Mouse (Mus musculus) embryonic stem cell, embryonic (primary cell): ENCODE results near the gene Tuba1c.

Source experiments
- CTCF ChIA-PET, 4 experiments: fragments of 300-600 bp in 2 of 4; fragments of 350-600 bp in 2 of 4; sonication (Branson Sonifier 250); formaldehyde crosslinking; loops; one replicate each; lab custom pipeline; 2022; ENCODE audit warnings: inconsistent platforms in 2 of 4; lab: Charles Lee
- POLR2A ChIA-PET, 4 experiments: fragments of 300-600 bp in 2 of 4; fragments of 350-600 bp in 2 of 4; sonication (Branson Sonifier 250); formaldehyde crosslinking; loops; one replicate each; lab custom pipeline; 2022; ENCODE audit warnings: antibody characterized with exemption in 4 of 4, inconsistent platforms in 1 of 4; lab: Charles Lee

Tuba1c gene

GRCm38 (mm10) chr15:99045734-99046133 is 16.0 kb downstream of the Tuba1c start:
- ChIA-PET POLR2A (interaction anchor here (0.6 to 10.1 kb wide), 12 partner anchors 10 to 381 kb away, joined by 3 to 226 read pairs (median 4); partner anchors contain the start of genes Tuba1c (in 2 of the 4) and Tuba1b (in 1 of the 4)), CTCF (interaction anchor here in 3 of 4 experiments (0.6 to 1.9 kb wide), 7 partner anchors 10 to 420 kb away, joined by 3 to 9 read pairs (median 6); partner anchors contain the start of gene Prph (in 1 of the 3))

GRCm38 (mm10) chr15:99049473-99050253 is 20.0 kb downstream of the Tuba1c start:
- POLR2A ChIA-PET = interaction anchor here in 3 of 4 experiments (0.6 to 3.9 kb wide), 27 partner anchors 9 to 629 kb away, joined by 3 to 31 read pairs (median 4); partner anchors contain the start of genes Tuba1c (in 3 of the 3), Troap (in 2 of the 3) and C1ql4 (in 1 of the 3)
- CTCF ChIA-PET = interaction anchor here (0.5 to 4.5 kb wide), 84 partner anchors 7 to 1743 kb away, joined by 3 to 70 read pairs (median 4); partner anchors contain the start of genes Troap (in 3 of the 4), C1ql4 (in 2 of the 4), Dnajc22 (in 2 of the 4) and Tuba1c (in 2 of the 4)

GRCm38 (mm10) chr15:99053373-99053772 is 23.7 kb downstream of the Tuba1c start:
- POLR2A ChIA-PET = interaction anchor here (0.5 to 6.0 kb wide), 24 partner anchors 9 to 389 kb away, joined by 3 to 48 read pairs (median 5); partner anchors contain the start of genes Tuba1c (in 2 of the 4), Dnajc22 (in 1 of the 4) and Troap (in 1 of the 4)

GRCm38 (mm10) chr15:99055040-99055439 is 25.3 kb downstream of the Tuba1c start, which contains the start of gene Prph:
TSS of gene Prph (plus strand) at chr15:99055174.
- CTCF ChIA-PET = interaction anchor here (0.5 to 3.8 kb wide), 36 partner anchors 9 to 362 kb away, joined by 3 to 24 read pairs (median 6); partner anchors contain the start of genes C1ql4 (in 2 of the 4), Dnajc22 (in 2 of the 4), Troap (in 2 of the 4) and Tuba1c (in 1 of the 4)
- POLR2A ChIA-PET = interaction anchor here (0.7 to 6.0 kb wide), 38 partner anchors 10 to 403 kb away, joined by 3 to 48 read pairs (median 5); partner anchors contain the start of genes Tuba1c (in 3 of the 4), Dnajc22 (in 2 of the 4), Troap (in 2 of the 4) and C1ql4 (in 1 of the 4)

More at GRCm38 (mm10) chr15:99053373-99053772, 23.7 kb downstream of the Tuba1c start:
- CTCF ChIA-PET = interaction anchor here in 3 of 4 experiments (0.6 to 2.2 kb wide), 21 partner anchors 9 to 768 kb away, joined by 3 to 20 read pairs (median 4); partner anchors contain the start of gene Fkbp11 (in 1 of the 3)

- CTCF ChIA-PET = interaction anchor here (0.5 to 3.8 kb wide), 39 partner anchors 10 to 361 kb away, joined by 3 to 24 read pairs (median 5); partner anchors contain the start of genes C1ql4 (in 2 of the 4), Dnajc22 (in 2 of the 4), Troap (in 2 of the 4) and Prpf40b (in 1 of the 4)
- POLR2A ChIA-PET = interaction anchor here (0.5 to 6.0 kb wide), 38 partner anchors 11 to 1881 kb away, joined by 3 to 48 read pairs (median 5); partner anchors contain the start of genes Tuba1c (in 4 of the 4), Dnajc22 (in 2 of the 4), Troap (in 2 of the 4) and C1ql4 (in 1 of the 4)
Measured at GRCm38 (mm10) chr15:99055511-99055961, 25.8 kb downstream of the Tuba1c start.

- POLR2A ChIA-PET = interaction anchor here (0.5 to 6.0 kb wide), 18 partner anchors 12 to 1366 kb away, joined by 3 to 48 read pairs (median 6); partner anchors contain the start of genes Tuba1c (in 3 of the 4), C1ql4 (in 1 of the 4), Dnajc22 (in 1 of the 4) and Gm49450 (in 1 of the 4)
Measured at GRCm38 (mm10) chr15:99056332-99056731, 26.6 kb downstream of the Tuba1c start.

GRCm38 (mm10) chr15:99065557-99066165 is 36.0 kb downstream of the Tuba1c start:
- ChIA-PET CTCF (interaction anchor here in 2 of 4 experiments (0.5 to 2.0 kb wide), 12 partner anchors 9 to 351 kb away, joined by 3 to 8 read pairs (median 4); partner anchors contain the start of genes Dnajc22 (in 1 of the 2) and Prph (in 1 of the 2)), POLR2A (interaction anchor here in 3 of 4 experiments (0.6 to 1.5 kb wide), 6 partner anchors 8 to 45 kb away, joined by 3 to 7 read pairs (median 3); partner anchors contain the start of genes Troap (in 2 of the 3), Prph (in 1 of the 3) and Tuba1c (in 1 of the 3))

More at GRCm38 (mm10) chr15:99056332-99056731, 26.6 kb downstream of the Tuba1c start:
- CTCF ChIA-PET = interaction anchor here (0.5 to 3.8 kb wide), 31 partner anchors 9 to 597 kb away, joined by 3 to 24 read pairs (median 5); partner anchors contain the start of genes C1ql4 (in 2 of the 4), Dnajc22 (in 2 of the 4), Prpf40b (in 1 of the 4) and Troap (in 1 of the 4)

- CTCF ChIA-PET = interaction anchor here (0.6 to 2.3 kb wide), 24 partner anchors 10 to 92 kb away, joined by 3 to 10 read pairs (median 4); partner anchors contain the start of genes Prph (in 2 of the 4) and Dnajc22 (in 1 of the 4)
- POLR2A ChIA-PET = interaction anchor here in 2 of 4 experiments (0.6 to 1.8 kb wide), 8 partner anchors 10 to 309 kb away, joined by 3 to 7 read pairs (median 4); partner anchors contain the start of genes Dnajc22 (in 1 of the 2) and Prph (in 1 of the 2)
Measured at GRCm38 (mm10) chr15:99071988-99072387, 42.3 kb downstream of the Tuba1c start.

GRCm38 (mm10) chr15:99074019-99074599 is 44.4 kb downstream of the Tuba1c start, which contains the start of gene Troap:
TSS of gene Troap (plus strand) at chr15:99074575.
- ChIA-PET POLR2A (interaction anchor here (0.7 to 4.8 kb wide), 58 partner anchors 9 to 346 kb away, joined by 3 to 46 read pairs (median 5); partner anchors contain the start of genes C1ql4 (in 3 of the 4), Dnajc22 (in 3 of the 4), Tuba1c (in 3 of the 4) and Prph (in 2 of the 4)), CTCF (interaction anchor here (0.6 to 3.1 kb wide), 37 partner anchors 9 to 342 kb away, joined by 3 to 36 read pairs (median 5); partner anchors contain the start of genes C1ql4 (in 3 of the 4), Dnajc22 (in 3 of the 4) and Prph (in 2 of the 4))

GRCm38 (mm10) chr15:99074600-99075333 is 45.1 kb downstream of the Tuba1c start:
- ChIA-PET CTCF (interaction anchor here (0.5 to 3.1 kb wide), 50 partner anchors 8 to 341 kb away, joined by 3 to 36 read pairs (median 4); partner anchors contain the start of genes C1ql4 (in 3 of the 4), Dnajc22 (in 3 of the 4) and Prph (in 2 of the 4)), POLR2A (interaction anchor here (0.5 to 4.8 kb wide), 69 partner anchors 9 to 347 kb away, joined by 3 to 46 read pairs (median 4); partner anchors contain the start of genes C1ql4 (in 3 of the 4), Dnajc22 (in 3 of the 4), Tuba1c (in 3 of the 4) and Prph (in 2 of the 4))

- CTCF ChIA-PET = interaction anchor here (0.5 to 3.1 kb wide), 7 partner anchors 21 to 50 kb away, joined by 3 to 20 read pairs (median 9); partner anchors contain the start of gene Prph (in 1 of the 4)
- POLR2A ChIA-PET = interaction anchor here in 3 of 4 experiments (0.6 to 4.8 kb wide), 13 partner anchors 9 to 340 kb away, joined by 3 to 46 read pairs (median 8); partner anchors contain the start of genes Tuba1c (in 3 of the 3), C1ql4 (in 1 of the 3) and Dnajc22 (in 1 of the 3)
Measured at GRCm38 (mm10) chr15:99076011-99076410, 46.3 kb downstream of the Tuba1c start.

GRCm38 (mm10) chr15:99078181-99078910 is 48.7 kb downstream of the Tuba1c start:
- ChIA-PET POLR2A (interaction anchor here in 3 of 4 experiments (0.7 to 4.8 kb wide), 6 partner anchors 7 to 344 kb away, joined by 3 to 46 read pairs (median 6); partner anchors contain the start of genes C1ql4 (in 1 of the 3) and Tuba1c (in 1 of the 3)), CTCF (interaction anchor here in 2 of 4 experiments (0.6 to 1.9 kb wide), 3 partner anchors 15 to 35 kb away, joined by 3 to 6 read pairs (median 3); partner anchors contain the start of gene Dnajc22 (in 1 of the 2))

- POLR2A ChIA-PET = no interaction called here
- CTCF ChIA-PET = no interaction called here
Measured at GRCm38 (mm10) chr15:99079804-99080203, 50.1 kb downstream of the Tuba1c start.
